Mouse (Mus musculus): ENCODE measurements around the gene Mtch2. TPM values are rescaled to one million over a fixed set of nuclear protein-coding genes. Genes with fewer than 3 reads are reported as not detected.
A peak's percentile ranks its signal among the peaks of the same experiment; 100 is the strongest.

The Mtch2 gene
- polyA plus RNA-seq, 1 experiment from 2014 or later, result 175 TPM

GRCm38 (mm10) chr2:90828739-90829138, 18.2 kb upstream of the Mtch2 start:
- Histone ChIP-seq H3K9ac (no peak overlapping the region), H3K4me3 (replicated peaks) (no peak overlapping the region), H3K27me3 (no peaks in the 10 kb centered on the region), H3K9me3 (replicated peaks) (no peaks in the 10 kb centered on the region), H3K27ac (replicated peaks) (no peak overlapping the region), H3K4me2 (replicated peaks) (no peak overlapping the region), H3K4me1 (no peaks in the 10 kb centered on the region), H3K36me3 (no peaks in the 10 kb centered on the region)
- 64% methylated on average over 7 of the region's 7 CpGs for WGBS
- ATAC-seq (ENCODE audit: insufficient number of reproducible peaks, low FRiP score, low TSS enrichment, low read depth), result no peak

- no peak overlapping the region for H3K27ac ChIP-seq (replicated peaks)
- no peak overlapping the region for H3K4me2 ChIP-seq (replicated peaks)
- no peaks in the 10 kb centered on the region for H3K27me3 ChIP-seq
- H3K9me3 ChIP-seq (replicated peaks), result no peaks in the 10 kb centered on the region
- H3K36me3 ChIP-seq, result no peaks in the 10 kb centered on the region
- no peak overlapping the region for H3K9ac ChIP-seq
- no peak overlapping the region for H3K4me3 ChIP-seq (replicated peaks)
- no peak for ATAC-seq (ENCODE audit: insufficient number of reproducible peaks, low FRiP score, low TSS enrichment, low read depth)
- WGBS, result 74% methylated on average over 5 of the region's 5 CpGs
- H3K4me1 ChIP-seq, result no peaks in the 10 kb centered on the region
Measured at GRCm38 (mm10) chr2:90833502-90833901, 13.5 kb upstream of the Mtch2 start.

GRCm38 (mm10) chr2:90838621-90839020, 8.3 kb upstream of the Mtch2 start:
- no peaks in the 10 kb centered on the region for H3K27me3 ChIP-seq
- no peaks in the 10 kb centered on the region for H3K9me3 ChIP-seq (replicated peaks)
- no peaks in the 10 kb centered on the region for H3K36me3 ChIP-seq
- no peaks in the 10 kb centered on the region for H3K4me1 ChIP-seq
- ATAC-seq (ENCODE audit: insufficient number of reproducible peaks, low FRiP score, low TSS enrichment, low read depth), result no peak
- no peak overlapping the region for H3K27ac ChIP-seq (replicated peaks)
- H3K9ac ChIP-seq, result no peak overlapping the region
- 82% methylated on average over 2 of the region's 2 CpGs for WGBS
- H3K4me2 ChIP-seq (replicated peaks), result no peak overlapping the region
- H3K4me3 ChIP-seq (replicated peaks), result no peak overlapping the region

GRCm38 (mm10) chr2:90843666-90844065, 3.3 kb upstream of the Mtch2 start:
- WGBS, result 62% methylated on average over 1 of the region's 1 CpGs
- no peaks in the 10 kb centered on the region for H3K36me3 ChIP-seq
- peaks cover 13% of the 10 kb centered on the region; the same call in 1 of the 2 replicates for H3K4me1 ChIP-seq
- no peak overlapping the region for H3K4me3 ChIP-seq (replicated peaks)
- ATAC-seq (ENCODE audit: insufficient number of reproducible peaks, low FRiP score, low TSS enrichment, low read depth), result no peak
- no peak overlapping the region for H3K27ac ChIP-seq (replicated peaks)
- no peaks in the 10 kb centered on the region for H3K9me3 ChIP-seq (replicated peaks)
- no peaks in the 10 kb centered on the region for H3K27me3 ChIP-seq
- no peak overlapping the region for H3K4me2 ChIP-seq (replicated peaks)
- no peak overlapping the region for H3K9ac ChIP-seq

- Histone ChIP-seq H3K4me1 (peaks cover 13% of the 10 kb centered on the region; the same call in 1 of the 2 replicates), H3K9me3 (replicated peaks) (no peaks in the 10 kb centered on the region), H3K36me3 (no peaks in the 10 kb centered on the region), H3K27ac (replicated peaks) (no peak overlapping the region), H3K4me3 (replicated peaks) (no peak overlapping the region), H3K9ac (no peak overlapping the region), H3K4me2 (replicated peaks) (no peak overlapping the region), H3K27me3 (no peaks in the 10 kb centered on the region)
- WGBS, result 79% methylated on average over 5 of the region's 5 CpGs
- ATAC-seq (ENCODE audit: insufficient number of reproducible peaks, low FRiP score, low TSS enrichment, low read depth), result no peak
Measured at GRCm38 (mm10) chr2:90844262-90844661, 2.7 kb upstream of the Mtch2 start.

- Histone ChIP-seq H3K4me2 (replicated peaks) (no peak overlapping the region), H3K4me1 (peaks cover 13% of the 10 kb centered on the region; the same call in 1 of the 2 replicates), H3K9ac (no peak overlapping the region), H3K27ac (replicated peaks) (no peak overlapping the region), H3K4me3 (replicated peaks) (no peak overlapping the region), H3K36me3 (peaks cover 4% of the 10 kb centered on the region), H3K27me3 (no peaks in the 10 kb centered on the region), H3K9me3 (replicated peaks) (no peaks in the 10 kb centered on the region)
- no peak for ATAC-seq (ENCODE audit: insufficient number of reproducible peaks, low FRiP score, low TSS enrichment, low read depth)
- WGBS, result 80% methylated on average over 5 of the region's 5 CpGs
Measured at GRCm38 (mm10) chr2:90845234-90845633, 1.7 kb upstream of the Mtch2 start.

GRCm38 (mm10) chr2:90846171-90846570, 784 bp upstream of the Mtch2 start:
- no peak for ATAC-seq (ENCODE audit: insufficient number of reproducible peaks, low FRiP score, low TSS enrichment, low read depth)
- Histone ChIP-seq H3K4me1 (peaks cover 13% of the 10 kb centered on the region; the same call in 1 of the 2 replicates), H3K4me3 (replicated peaks) (peak overlapping the region; percentile 81), H3K9ac (peak overlapping the region; percentile 29), H3K4me2 (replicated peaks) (peak overlapping the region; percentile 69), H3K36me3 (peaks cover 14% of the 10 kb centered on the region), H3K9me3 (replicated peaks) (no peaks in the 10 kb centered on the region), H3K27me3 (no peaks in the 10 kb centered on the region), H3K27ac (replicated peaks) (0 out of 2 replicates have a peak overlapping the region, but pooled peaks have one; percentile 71)
- 49% methylated on average over 6 of the region's 6 CpGs for WGBS

GRCm38 (mm10) chr2:90846597-90846954, 379 bp upstream of the Mtch2 start:
- ATAC-seq (ENCODE audit: insufficient number of reproducible peaks, low FRiP score, low TSS enrichment, low read depth), result 0 out of 2 replicates have a peak, but pooled peaks have one; percentile 15
- WGBS, result 1% methylated on average over 8 of the region's 8 CpGs
- Histone ChIP-seq H3K9me3 (replicated peaks) (no peaks in the 10 kb centered on the region), H3K4me1 (peaks cover 13% of the 10 kb centered on the region; the same call in 1 of the 2 replicates), H3K4me3 (replicated peaks) (peak overlapping the region; percentile 81), H3K27ac (replicated peaks) (peak overlapping the region; percentile 71; the same call in 1 of the 2 replicates), H3K9ac (peak overlapping the region; percentile 29), H3K4me2 (replicated peaks) (peak overlapping the region; percentile 69), H3K27me3 (no peaks in the 10 kb centered on the region), H3K36me3 (peaks cover 18% of the 10 kb centered on the region)

GRCm38 (mm10) chr2:90847681-90848050, 711 bp downstream of the Mtch2 start:
- H3K4me1 ChIP-seq, result peaks cover 13% of the 10 kb centered on the region; the same call in 1 of the 2 replicates
- H3K27ac ChIP-seq (replicated peaks), result peak overlapping the region; percentile 81
- peaks cover 24% of the 10 kb centered on the region for H3K36me3 ChIP-seq
- H3K27me3 ChIP-seq, result no peaks in the 10 kb centered on the region
- peak overlapping the region; percentile 84 for H3K9ac ChIP-seq
- peak overlapping the region; percentile 69 for H3K4me2 ChIP-seq (replicated peaks)
- ATAC-seq (ENCODE audit: insufficient number of reproducible peaks, low FRiP score, low TSS enrichment, low read depth), result no peak
- no peaks in the 10 kb centered on the region for H3K9me3 ChIP-seq (replicated peaks)
- peak overlapping the region; percentile 81 for H3K4me3 ChIP-seq (replicated peaks)
- under 1% methylated on average over 13 of the region's 13 CpGs for WGBS

GRCm38 (mm10) chr2:90848331-90848730, 1.4 kb downstream of the Mtch2 start:
- H3K4me3 ChIP-seq (replicated peaks), result peak overlapping the region; percentile 81
- H3K27me3 ChIP-seq, result no peaks in the 10 kb centered on the region
- 80% methylated on average over 5 of the region's 5 CpGs for WGBS
- peaks cover 31% of the 10 kb centered on the region for H3K36me3 ChIP-seq
- H3K4me2 ChIP-seq (replicated peaks), result peak overlapping the region; percentile 69
- peaks cover 13% of the 10 kb centered on the region; the same call in 1 of the 2 replicates for H3K4me1 ChIP-seq
- H3K9ac ChIP-seq, result no peak overlapping the region
- no peak for ATAC-seq (ENCODE audit: insufficient number of reproducible peaks, low FRiP score, low TSS enrichment, low read depth)
- no peaks in the 10 kb centered on the region for H3K9me3 ChIP-seq (replicated peaks)
- H3K27ac ChIP-seq (replicated peaks), result no peak overlapping the region

GRCm38 (mm10) chr2:90850401-90850800, 3.4 kb downstream of the Mtch2 start:
- ATAC-seq (ENCODE audit: insufficient number of reproducible peaks, low FRiP score, low TSS enrichment, low read depth), result no peak
- H3K4me3 ChIP-seq (replicated peaks), result no peak overlapping the region
- H3K4me2 ChIP-seq (replicated peaks), result no peak overlapping the region
- peaks cover 41% of the 10 kb centered on the region for H3K36me3 ChIP-seq
- H3K27ac ChIP-seq (replicated peaks), result no peak overlapping the region
- no peaks in the 10 kb centered on the region for H3K27me3 ChIP-seq
- H3K9me3 ChIP-seq (replicated peaks), result no peaks in the 10 kb centered on the region
- H3K9ac ChIP-seq, result no peak overlapping the region
- peaks cover 13% of the 10 kb centered on the region; the same call in 1 of the 2 replicates for H3K4me1 ChIP-seq
- 100% methylated on average over 1 of the region's 1 CpGs for WGBS

- no peaks in the 10 kb centered on the region for H3K27me3 ChIP-seq
- WGBS, result 92% methylated on average over 2 of the region's 2 CpGs
Measured at GRCm38 (mm10) chr2:90861486-90861885, 14.5 kb downstream of the Mtch2 start.

More at GRCm38 (mm10) chr2:90861486-90861885, 14.5 kb downstream of the Mtch2 start:
- no peak overlapping the region for H3K9ac ChIP-seq
- H3K4me2 ChIP-seq (replicated peaks), result no peak overlapping the region
- H3K4me1 ChIP-seq, result no peaks in the 10 kb centered on the region
- no peak for ATAC-seq (ENCODE audit: insufficient number of reproducible peaks, low FRiP score, low TSS enrichment, low read depth)
- no peak overlapping the region for H3K27ac ChIP-seq (replicated peaks)
- no peaks in the 10 kb centered on the region for H3K9me3 ChIP-seq (replicated peaks)
- no peak overlapping the region for H3K4me3 ChIP-seq (replicated peaks)
- peaks cover 69% of the 10 kb centered on the region for H3K36me3 ChIP-seq

Measured in embryonic facial prominence, embryonic 15.5 days (tissue).